Mouse (Mus musculus) hematopoietic stem cell, adult 5-6 weeks (primary cell): ENCODE data around the gene Gm3187. TPM values are rescaled to one million over a fixed set of nuclear protein-coding genes. Genes with fewer than 3 reads are reported as not detected.
"Not testable (repeated sequence)": the region's sequence is repeated elsewhere in the genome, so short reads cannot be mapped to it uniquely, and the experiment has no call there.

Experiments
- ATAC-seq, 2 experiments: fragments of 125-278 bp in 1 of 2; replicated peaks in 1 of 2; 2 replicates each; pipeline ENCODE4 v1.8.0; 2016 to 2017; ENCODE audit warnings: inconsistent platforms in 2 of 2, mild to moderate bottlenecking in 2 of 2, moderate number of reproducible peaks in 2 of 2, low read depth in 1 of 2, moderate TSS enrichment in 1 of 2; ENCODE audit not compliant: low FRiP score in 2 of 2, poor library complexity in 2 of 2, severe bottlenecking in 2 of 2, insufficient read depth in 1 of 2, low TSS enrichment in 1 of 2
- total RNA-seq: library from RNA; stranded (forward); fragments of 172-1452, 232-1000 nt; gene quantifications from 2 replicates; pipeline ENCODE4 v1.2.3, GENCODE M21; 2017

The Gm3187 gene
- total RNA-seq: not detected in 2 replicates

GRCm38 (mm10) chr14:5483907-5484306 is at the start of gene Gm3187:
Gene Gm3187 (plus strand): TSS chr14:5484207.
- not testable (repeated sequence) for ATAC-seq

- ATAC-seq: not testable (repeated sequence)
Observed at GRCm38 (mm10) chr14:5455367-5455766, 28.6 kb upstream of the Gm3187 start, which contains the start of gene Gm3194. Gene Gm3194 (minus strand): TSS chr14:5455467.

GRCm38 (mm10) chr14:5460469-5460868 is 23.5 kb upstream of the Gm3187 start:
- not testable (repeated sequence) for ATAC-seq

- ATAC-seq: not testable (repeated sequence)
Observed at GRCm38 (mm10) chr14:5477730-5478129, 6.3 kb upstream of the Gm3187 start, which contains the start of gene Gm8246. Gene Gm8246 (minus strand): TSS chr14:5477830.

GRCm38 (mm10) chr14:5501374-5501773 is 17.4 kb downstream of the Gm3187 start, which contains the start of gene Gm3488:
Gene Gm3488 (plus strand): TSS chr14:5501674.
- not testable (repeated sequence) for ATAC-seq

- ATAC-seq: not testable (repeated sequence)
Observed at GRCm38 (mm10) chr14:5538196-5538595, 54.2 kb downstream of the Gm3187 start, which contains the start of gene Gm3532. Gene Gm3532 (plus strand): TSS chr14:5538496.

Other genes starting within 250 kb of the Gm3187 start
- 0.99 TPM in 1 of 2 replicates, not detected in the other for gene Gm3526, start 223.6 kb upstream of the Gm3187 start, total RNA-seq
- gene Gm3542, start 149.3 kb upstream of the Gm3187 start, total RNA-seq: not detected in 2 replicates
- gene Gm3500, start 95.2 kb upstream of the Gm3187 start, total RNA-seq: not detected in 2 replicates
- gene Gm3194, start 28.7 kb upstream of the Gm3187 start, total RNA-seq: 1.7 and 2.6 TPM in 2 replicates
- not detected in 2 replicates for gene Gm8246, start 6.4 kb upstream of the Gm3187 start, total RNA-seq
- 1.5 and 1.8 TPM in 2 replicates for gene Gm3488, start 17.5 kb downstream of the Gm3187 start, total RNA-seq
- gene Gm3532, start 54.3 kb downstream of the Gm3187 start, total RNA-seq: not detected in 2 replicates
- gene Gm8265, start 148.8 kb downstream of the Gm3187 start, total RNA-seq: not detected in 2 replicates
- not detected in 2 replicates for gene Gm9603, start 203.2 kb downstream of the Gm3187 start, total RNA-seq